Mouse (Mus musculus) left cerebral cortex, adult 2 months (tissue): ENCODE data around the gene Pcolce2. TPM values are rescaled to one million over a fixed set of nuclear protein-coding genes. Genes with fewer than 3 reads are reported as not detected.

Source experiments
- DNase-seq, 2 experiments: peaks; one replicate each; pipeline ENCODE4 v3.0.0; 2021 to 2022; ENCODE audit warnings: low spot score in 2 of 2, mixed read lengths in 1 of 2; ENCODE audit errors: extremely low spot score in 1 of 2
- H3K27ac ChIP-seq: fragments of 200-600 bp; 2 replicates; pipeline ENCODE4 v1.8.1; 2022
- H3K4me3 ChIP-seq: fragments of 200-600 bp; 2 replicates; pipeline ENCODE4 v1.8.1; 2022
- CTCF ChIP-seq: fragments of 200-600 bp; IDR thresholded peaks from 2 replicates; pipeline ENCODE4 v1.8.1; 2022; ENCODE audit warnings: antibody characterized with exemption, mild to moderate bottlenecking, moderate library complexity
- intact Hi-C: fragments of 180-260 bp; cut with DNase I; formaldehyde crosslinking; loops from one replicate; pipeline ENCODE4 v1.15.1; 2025
- total RNA-seq, 2 experiments: library from RNA; stranded (reverse); gene quantifications; 2 replicates each; pipeline ENCODE4 v1.2.3; 2021

The Pcolce2 gene
- total RNA-seq, 2 experiments from 2014 or later: 1.4 to 2.1 TPM

GRCm38 (mm10) chr9:95693528-95694100 is 56.2 kb downstream of the Pcolce2 start:
- Histone ChIP-seq H3K27ac (no peak overlapping the region), H3K4me3 (no peak overlapping the region)
- TF ChIP-seq CTCF: no peak
- intact Hi-C loops: no loop called here
- DNase-seq: no peak

- TF ChIP-seq CTCF: no peak
- no peak for DNase-seq
- no peak overlapping the region for H3K4me3 ChIP-seq
- intact Hi-C loops: no loop called here
- no peak overlapping the region for H3K27ac ChIP-seq
Observed at GRCm38 (mm10) chr9:95694526-95694925, 57.1 kb downstream of the Pcolce2 start.

- H3K4me3 ChIP-seq: no peak overlapping the region
- TF ChIP-seq CTCF: no peak
- no peak overlapping the region for H3K27ac ChIP-seq
- DNase-seq: no peak
- intact Hi-C loops: loop anchor here (5.0 kb wide), 1 partner anchor 163 kb away; no protein-coding TSS in a partner anchor
Observed at GRCm38 (mm10) chr9:95695023-95695422, 57.6 kb downstream of the Pcolce2 start.

GRCm38 (mm10) chr9:95696581-95696980 is 59.2 kb downstream of the Pcolce2 start:
- DNase-seq: no peak
- H3K27ac ChIP-seq: no peak overlapping the region
- intact Hi-C loops: loop anchor here (5.0 kb wide), 1 partner anchor 164 kb away; no protein-coding TSS in a partner anchor
- no peak overlapping the region for H3K4me3 ChIP-seq
- TF ChIP-seq CTCF: no peak

- Histone ChIP-seq H3K4me3 (no peak overlapping the region), H3K27ac (no peak overlapping the region)
- TF ChIP-seq CTCF: peak; percentile 69
- intact Hi-C loops: loop anchor here (5.0 kb wide), 1 partner anchor 166 kb away; no protein-coding TSS in a partner anchor
- DNase-seq: peak in 1 of 2 experiments; percentile 41
Observed at GRCm38 (mm10) chr9:95697808-95698207, 60.4 kb downstream of the Pcolce2 start.

GRCm38 (mm10) chr9:95699273-95699672 is 61.9 kb downstream of the Pcolce2 start:
- intact Hi-C loops: loop anchor here (5.0 kb wide), 1 partner anchor 167 kb away; no protein-coding TSS in a partner anchor
- Histone ChIP-seq H3K27ac (no peak overlapping the region), H3K4me3 (no peak overlapping the region)
- no peak for TF ChIP-seq CTCF
- no peak for DNase-seq

GRCm38 (mm10) chr9:95704078-95704477 is 66.7 kb downstream of the Pcolce2 start:
- intact Hi-C loops: no loop called here
- TF ChIP-seq CTCF: no peak
- Histone ChIP-seq H3K4me3 (no peak overlapping the region), H3K27ac (peak overlapping the region; percentile 37)
- peak in 1 of 2 experiments; percentile 16 for DNase-seq

GRCm38 (mm10) chr9:95705371-95705770 is 68.0 kb downstream of the Pcolce2 start:
- intact Hi-C loops: loop anchor here (5.0 kb wide), 1 partner anchor 147 kb away; no protein-coding TSS in a partner anchor
- Histone ChIP-seq H3K4me3 (no peak overlapping the region), H3K27ac (no peak overlapping the region; the same call in 1 of the 2 replicates)
- no peak for TF ChIP-seq CTCF
- DNase-seq: no peak

GRCm38 (mm10) chr9:95708943-95709342 is 71.5 kb downstream of the Pcolce2 start:
- intact Hi-C loops: loop anchor here (5.0 kb wide), 1 partner anchor 143 kb away; no protein-coding TSS in a partner anchor
- TF ChIP-seq CTCF: peak; percentile 28
- no peak for DNase-seq
- H3K4me3 ChIP-seq: no peak overlapping the region
- no peak overlapping the region for H3K27ac ChIP-seq

GRCm38 (mm10) chr9:95712574-95712973 is 75.2 kb downstream of the Pcolce2 start:
- no peak for DNase-seq
- intact Hi-C loops: no loop called here
- H3K4me3 ChIP-seq: no peak overlapping the region
- no peak for TF ChIP-seq CTCF
- no peak overlapping the region for H3K27ac ChIP-seq

GRCm38 (mm10) chr9:95736238-95736637 is 98.8 kb downstream of the Pcolce2 start:
- intact Hi-C loops: no loop called here
- H3K4me3 ChIP-seq: no peak overlapping the region

GRCm38 (mm10) chr9:95744845-95745613 is 107.6 kb downstream of the Pcolce2 start:
- no peak for TF ChIP-seq CTCF
- Histone ChIP-seq H3K4me3 (no peak overlapping the region), H3K27ac (no peak overlapping the region)
- intact Hi-C loops: loop anchor here (5.0 kb wide), 2 partner anchors 107 to 233 kb away; partner anchors contain the start of gene U2surp
- no peak for DNase-seq

More at GRCm38 (mm10) chr9:95736238-95736637, 98.8 kb downstream of the Pcolce2 start:
- H3K27ac ChIP-seq: no peak overlapping the region
- no peak for DNase-seq
- peak; percentile 41 for TF ChIP-seq CTCF
